Mouse (Mus musculus) retina, postnatal 1 day (tissue): Measurements from ENCODE around the gene Cdh23.
A peak's percentile ranks its signal among the peaks of the same experiment; 100 is the strongest.

Experiments
- DNase-seq: peaks from one replicate; pipeline ENCODE4 v3.0.0-alpha.2; 2012

The Cdh23 gene

DNA sequence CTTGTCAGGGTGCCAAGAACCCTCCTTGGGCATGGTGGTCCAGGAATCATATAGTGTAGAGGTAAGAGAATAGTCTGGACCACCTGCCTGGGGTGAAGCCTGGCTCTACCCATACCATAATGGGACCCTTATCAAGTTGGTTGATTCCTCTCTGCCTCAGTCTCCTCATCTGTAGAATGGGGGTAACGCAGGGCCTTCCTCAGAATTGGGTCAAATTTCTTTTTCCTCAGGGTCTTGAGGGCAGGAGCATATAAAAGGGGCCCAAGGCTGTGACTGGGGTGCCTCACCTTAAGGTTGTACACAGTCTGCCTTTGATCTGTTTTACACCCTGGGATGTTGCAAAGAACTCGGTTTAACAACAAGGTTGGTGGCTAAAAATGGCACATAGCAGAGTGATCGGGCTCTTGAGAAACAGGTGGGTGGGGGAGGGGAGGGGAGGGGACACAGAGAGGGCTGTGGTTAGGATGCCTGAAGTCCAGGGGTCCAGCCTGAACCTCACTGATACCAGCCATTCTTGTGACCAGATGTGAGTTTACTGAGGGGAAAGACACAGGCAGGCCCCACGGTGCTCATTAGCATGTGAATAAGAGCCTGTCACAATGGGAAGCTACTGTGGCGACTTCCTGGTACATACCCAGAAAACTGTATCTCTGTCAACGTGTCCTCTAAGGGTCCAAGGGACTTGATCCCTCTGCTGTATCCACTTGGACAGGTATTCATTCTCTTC is 305.9 kb downstream of the Cdh23 start:
- peak; percentile 44 for DNase-seq

DNA sequence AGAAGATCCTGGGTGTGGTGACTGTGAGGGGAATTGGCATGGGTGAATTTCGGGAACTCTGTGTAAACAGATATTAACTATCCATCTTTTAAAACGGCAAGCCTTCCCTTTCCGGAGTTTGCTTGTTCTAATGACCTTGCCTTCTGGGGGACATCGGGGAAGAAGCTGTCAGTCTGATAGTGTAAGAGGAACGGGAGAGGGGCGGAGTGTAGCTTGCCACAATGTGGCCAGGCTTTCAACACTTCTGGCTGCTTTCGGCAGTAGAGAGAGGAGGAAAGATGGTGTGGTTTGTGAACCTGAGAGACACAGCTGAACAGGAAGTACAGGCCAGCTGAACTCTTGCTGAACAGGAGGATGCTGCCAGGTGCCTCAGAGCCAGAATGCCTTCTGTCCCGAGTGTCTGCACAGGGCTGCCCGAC is 306.8 kb downstream of the Cdh23 start:
- no peak for DNase-seq

DNA sequence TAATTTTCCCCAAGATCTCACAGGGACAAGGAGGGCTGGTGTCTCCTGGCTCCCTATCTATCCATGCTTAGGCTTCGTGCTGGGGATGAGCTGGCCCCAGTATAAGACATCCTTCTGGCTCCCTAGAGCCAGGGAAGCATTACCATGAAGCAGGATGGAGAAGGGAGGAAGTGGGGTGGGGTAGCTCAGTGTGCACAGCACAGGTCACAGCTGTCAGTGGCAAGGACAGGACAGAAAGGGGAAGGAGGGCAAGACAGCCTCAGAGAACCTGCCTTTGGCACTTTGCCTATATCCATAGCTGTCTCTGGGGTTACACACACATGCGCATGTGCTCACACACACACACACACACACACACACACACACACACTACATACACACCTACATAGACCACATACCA is 308.0 kb downstream of the Cdh23 start:
- DNase-seq: no peak

DNA sequence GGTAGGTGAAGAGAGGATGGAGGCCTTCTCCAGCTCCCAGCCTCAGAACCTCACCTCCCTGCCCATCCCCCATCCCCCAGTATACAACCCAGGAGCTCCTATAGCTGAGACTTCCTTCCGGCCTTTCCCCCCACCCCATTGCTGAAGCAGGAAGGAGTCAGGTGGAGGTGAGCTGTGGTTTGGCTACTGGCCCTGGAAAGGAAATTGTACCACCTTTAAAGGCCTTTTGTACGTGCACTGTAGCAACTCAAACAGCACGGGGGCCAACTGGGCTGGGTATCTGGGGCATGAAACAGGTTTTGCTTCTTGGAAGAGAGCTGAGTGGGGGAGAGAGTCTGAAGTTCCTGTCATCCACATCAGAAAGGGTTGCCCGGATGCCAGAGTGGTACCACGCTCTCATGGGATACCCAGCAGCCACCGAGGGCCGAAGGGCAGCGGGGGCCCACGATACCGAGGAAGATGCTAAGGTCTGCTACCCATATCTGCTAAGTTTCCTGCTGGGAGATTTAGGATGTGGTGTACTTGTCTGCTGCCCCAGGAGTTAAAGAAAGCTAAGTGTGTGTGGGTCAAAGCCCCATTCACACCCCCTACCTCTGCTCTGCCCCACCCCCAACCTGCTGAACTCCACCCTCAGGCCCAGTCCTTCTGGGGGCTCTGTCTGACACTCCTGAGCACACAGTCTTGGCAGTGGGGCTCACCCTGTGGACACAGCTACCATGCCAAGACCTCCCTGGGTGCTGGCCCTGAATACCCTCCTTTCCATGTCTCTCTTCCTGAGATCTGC is 315.0 kb downstream of the Cdh23 start:
- DNase-seq: no peak

DNA sequence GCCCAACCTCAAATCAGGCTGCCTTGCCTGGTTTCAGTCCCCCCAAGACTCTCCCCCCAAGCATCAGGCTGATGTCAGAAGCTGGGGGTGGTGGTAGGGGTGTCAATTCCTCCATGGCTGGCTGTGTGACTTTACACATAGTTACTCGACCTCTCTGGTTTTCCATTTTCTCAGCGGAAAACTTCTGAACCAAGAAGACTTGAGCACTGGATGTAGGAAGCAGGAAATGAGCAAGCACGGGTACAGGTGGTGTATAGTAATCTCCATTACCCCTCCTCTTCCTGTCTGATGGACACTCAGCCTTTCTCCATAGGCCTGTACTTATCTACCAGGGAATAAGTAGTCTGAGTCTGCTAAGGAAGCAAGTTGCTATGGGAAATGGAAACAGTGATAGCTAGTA is 316.1 kb downstream of the Cdh23 start:
- no peak for DNase-seq

DNA sequence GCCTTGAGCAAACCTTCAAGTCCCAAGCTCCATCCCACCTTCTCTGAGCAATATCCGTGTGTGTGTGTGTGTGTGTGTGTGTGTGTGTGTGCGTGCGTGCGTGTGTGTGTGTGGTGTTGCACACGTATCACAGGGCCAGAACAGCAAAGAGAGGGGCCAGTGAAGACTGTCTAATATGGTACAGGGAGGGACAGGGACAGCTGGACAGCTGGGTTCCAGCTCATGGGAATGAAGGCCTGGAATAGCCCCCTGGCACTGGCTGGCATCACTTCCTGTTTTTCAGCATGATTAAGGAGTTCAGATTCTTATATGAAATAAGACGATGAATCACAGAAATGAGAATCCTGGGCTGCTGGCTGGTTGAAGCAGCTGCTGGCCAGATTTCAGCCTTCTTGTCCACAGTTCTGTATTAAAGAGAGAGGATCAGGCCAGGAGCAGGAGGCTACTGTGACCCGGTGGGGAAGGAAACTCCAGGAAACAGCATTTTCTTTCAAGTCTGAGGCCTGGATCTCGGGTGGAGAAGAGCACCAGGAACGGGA is 316.8 kb downstream of the Cdh23 start:
- DNase-seq: no peak

DNA sequence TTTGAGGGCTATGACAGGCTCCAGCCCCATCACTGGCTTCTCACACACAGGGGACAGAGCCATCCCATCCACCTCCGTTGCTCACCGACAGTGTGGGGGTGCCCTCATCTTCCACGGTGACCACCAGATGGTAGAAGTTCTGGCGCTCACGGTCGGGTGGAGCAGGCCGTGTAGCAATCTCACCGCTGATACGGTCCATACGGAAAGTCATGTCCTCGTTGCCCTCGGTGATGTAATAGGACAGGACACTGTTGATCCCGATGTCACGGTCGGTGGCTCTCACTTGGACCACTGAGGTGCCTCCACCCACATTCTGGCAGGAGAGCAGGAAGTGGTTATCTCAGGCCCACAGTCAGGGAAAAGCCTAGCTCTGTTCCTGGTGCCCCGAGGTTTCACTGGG is 319.6 kb downstream of the Cdh23 start:
- no peak for DNase-seq

DNA sequence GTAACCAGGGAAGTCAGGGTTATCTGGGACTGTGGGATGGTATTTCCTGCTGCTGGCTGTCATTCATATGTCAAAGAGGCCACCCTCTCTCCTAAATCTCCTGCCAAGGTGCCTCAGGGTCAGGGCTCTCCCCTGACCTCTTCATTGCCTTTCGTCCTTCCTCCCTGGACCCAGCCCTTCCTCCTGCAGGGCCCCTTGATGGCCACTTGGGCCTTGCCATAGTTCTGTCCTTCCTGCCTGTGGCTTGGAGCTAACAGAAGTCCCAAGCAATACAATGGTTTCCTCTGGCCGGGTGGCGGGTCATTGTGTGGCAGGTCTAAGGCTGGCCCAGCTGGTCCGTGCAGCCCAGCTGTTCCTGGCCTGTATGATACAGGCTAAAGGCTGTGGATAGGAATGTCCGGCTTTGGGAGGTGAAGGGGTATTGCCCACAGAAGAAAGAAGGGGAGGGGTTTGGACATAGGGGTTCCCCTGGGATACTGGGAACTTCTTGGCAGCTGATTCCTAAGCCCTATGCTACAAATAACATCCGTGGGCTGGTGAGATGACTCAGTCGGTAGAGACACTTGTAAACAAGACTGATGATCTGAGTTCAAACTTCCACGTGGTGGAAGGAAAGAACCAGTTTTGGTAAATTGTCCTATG is 322.2 kb downstream of the Cdh23 start:
- DNase-seq: no peak

DNA sequence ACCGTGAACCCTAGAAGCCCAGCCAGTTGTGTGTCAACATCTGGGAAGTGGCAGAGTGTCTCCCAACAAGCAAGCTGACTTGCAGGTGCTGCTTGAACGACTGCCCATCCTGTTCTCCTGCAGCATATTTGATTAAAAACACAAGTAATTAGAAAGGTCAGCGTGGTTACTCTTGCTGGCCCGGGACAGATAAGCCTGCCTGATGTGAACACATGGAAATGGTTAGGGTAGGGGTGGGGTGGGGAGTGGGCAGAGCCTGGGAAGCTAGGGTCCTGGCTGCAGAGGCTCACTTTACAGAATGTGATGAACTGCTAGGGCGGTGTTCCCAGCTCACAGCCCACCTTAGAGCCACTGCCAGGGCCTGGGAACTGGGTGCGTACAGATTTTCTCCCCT is 322.8 kb downstream of the Cdh23 start:
- no peak for DNase-seq

DNA sequence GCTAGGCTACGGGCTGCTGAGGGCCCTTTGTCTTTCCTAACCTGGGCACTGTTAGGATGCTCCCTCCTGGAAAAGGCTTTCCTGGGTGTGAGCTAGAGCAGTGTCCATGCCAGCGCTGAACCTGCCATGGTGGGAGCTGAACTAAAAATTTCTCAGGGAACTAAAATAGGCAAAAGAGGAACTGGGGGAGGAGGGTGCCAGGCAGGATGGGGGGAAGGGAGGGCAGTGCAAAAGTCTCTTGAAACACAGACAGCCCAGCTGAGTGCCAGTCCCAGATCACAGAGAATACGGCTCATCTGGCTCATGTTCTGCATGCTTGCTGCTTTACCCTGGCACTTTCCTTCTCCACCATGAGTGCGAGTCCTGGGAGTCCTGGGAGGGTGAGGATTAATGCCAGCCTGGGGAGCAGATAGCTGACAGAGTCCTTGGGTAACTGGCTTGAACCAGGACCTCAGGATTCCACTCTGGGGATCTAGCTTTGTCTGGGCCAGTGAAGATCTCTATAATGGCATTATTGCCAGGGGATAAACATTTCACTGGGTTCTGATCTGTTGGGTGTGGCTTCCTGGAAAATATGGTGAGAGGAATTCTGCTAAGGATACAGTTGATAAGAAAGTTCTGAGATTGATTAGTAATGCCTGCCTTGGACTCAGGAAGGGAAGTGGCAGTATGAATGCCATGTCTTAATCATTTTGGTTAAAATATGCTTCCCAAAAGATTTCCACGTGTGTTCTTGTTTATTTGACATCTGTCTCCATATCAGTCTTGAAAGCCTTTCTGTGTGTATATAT is 324.5 kb downstream of the Cdh23 start:
- DNase-seq: no peak

DNA sequence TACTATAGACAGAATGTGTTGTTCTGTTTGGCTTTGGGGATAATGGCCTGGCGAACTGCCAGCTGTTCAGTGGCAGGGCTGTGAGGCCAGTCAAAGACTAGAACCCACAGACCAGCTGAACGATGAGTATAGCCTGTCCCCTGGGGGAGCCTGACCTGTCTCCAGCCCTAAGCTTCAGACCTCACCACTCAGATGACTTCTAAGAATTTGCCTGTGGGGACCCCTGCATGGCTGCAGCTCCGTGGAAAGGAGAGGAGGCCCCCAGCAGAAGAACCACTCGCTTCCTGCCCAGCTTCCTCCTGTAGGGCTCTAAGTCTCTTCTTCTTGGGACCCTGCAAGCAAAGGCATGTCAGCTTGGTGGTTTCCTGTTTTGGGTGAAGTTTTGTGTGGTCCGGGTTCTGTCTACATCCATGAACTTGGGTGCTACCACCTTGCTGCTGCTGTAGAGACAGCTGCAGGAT is 325.7 kb downstream of the Cdh23 start:
- peak; percentile 24 for DNase-seq

DNA sequence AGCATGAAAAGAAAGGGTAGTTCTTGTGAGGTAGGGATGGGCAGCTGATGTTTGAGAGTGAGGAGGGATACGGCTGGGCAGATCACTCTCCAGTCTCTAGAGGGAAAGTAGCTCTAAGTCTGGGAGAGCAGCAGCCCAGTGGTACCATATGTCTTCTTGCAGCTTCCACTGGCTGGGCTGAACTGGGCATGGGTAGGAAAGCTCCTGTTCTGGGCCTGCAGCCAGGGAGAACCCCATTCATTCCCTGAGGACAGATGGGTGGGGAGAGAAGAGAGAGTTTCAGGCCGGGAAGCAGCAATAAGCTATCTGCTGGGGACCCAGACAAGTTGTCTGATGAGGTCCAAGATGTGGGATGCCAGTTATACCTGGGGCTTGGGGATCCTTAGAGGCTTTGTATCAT is 326.2 kb downstream of the Cdh23 start:
- DNase-seq: no peak

DNA sequence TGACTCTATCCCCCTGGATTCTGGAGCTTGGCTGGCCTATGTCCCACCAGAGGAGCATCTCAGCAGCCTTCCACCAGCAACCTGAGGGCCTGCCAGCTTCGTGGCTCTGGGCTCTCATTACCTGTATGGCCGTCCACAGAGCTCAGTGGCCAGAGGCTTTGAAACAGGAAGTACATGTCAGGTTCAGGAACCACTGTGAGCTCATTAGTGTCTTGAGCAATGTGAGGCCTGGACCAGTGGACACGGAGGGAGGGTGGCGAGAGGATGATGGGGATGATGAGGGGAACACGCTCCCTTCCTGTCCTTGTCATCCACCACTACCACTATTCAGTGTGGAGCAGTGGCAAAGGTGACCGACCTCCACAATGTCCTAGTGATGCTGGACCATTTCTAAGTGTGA is 326.9 kb downstream of the Cdh23 start:
- no peak for DNase-seq

DNA sequence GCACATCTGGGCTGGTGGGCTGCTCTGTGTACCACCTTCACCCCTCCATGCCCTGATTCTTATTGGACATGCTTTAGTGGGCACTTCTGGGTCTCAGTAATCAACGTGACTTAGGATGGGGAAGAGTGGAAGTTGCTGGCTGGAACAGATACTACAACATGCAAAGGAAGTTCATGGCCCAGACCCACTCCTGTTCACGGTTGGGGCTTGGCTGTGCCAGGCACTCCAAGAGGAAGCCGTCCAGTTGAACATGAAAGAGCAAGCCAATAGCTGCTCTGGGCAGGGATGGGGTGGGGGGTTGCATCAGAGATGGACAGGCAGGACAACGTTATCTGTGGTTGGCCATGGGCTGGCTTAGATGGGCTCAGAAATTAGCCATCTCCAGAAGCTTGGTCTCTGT is 328.4 kb downstream of the Cdh23 start:
- DNase-seq: no peak

DNA sequence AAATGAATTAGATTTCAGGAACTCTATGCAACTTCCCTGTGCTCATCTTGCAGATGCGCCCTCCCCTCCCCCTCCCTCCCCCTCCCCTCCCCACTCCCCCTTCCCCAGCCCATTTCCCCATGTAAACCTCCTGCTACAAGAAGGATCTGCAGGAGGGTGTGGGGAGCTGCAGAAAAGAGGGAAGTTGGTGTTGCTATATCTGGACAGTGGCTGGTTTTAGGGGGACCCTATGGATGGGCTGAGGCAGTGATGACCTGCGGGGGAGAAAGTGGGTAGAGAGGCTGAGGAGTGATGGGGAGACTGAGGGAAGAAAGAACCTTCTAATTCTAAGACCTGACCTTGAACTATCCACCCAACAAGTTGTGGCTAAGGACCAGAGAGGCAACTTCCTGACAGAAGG is 329.1 kb downstream of the Cdh23 start:
- no peak for DNase-seq

DNA sequence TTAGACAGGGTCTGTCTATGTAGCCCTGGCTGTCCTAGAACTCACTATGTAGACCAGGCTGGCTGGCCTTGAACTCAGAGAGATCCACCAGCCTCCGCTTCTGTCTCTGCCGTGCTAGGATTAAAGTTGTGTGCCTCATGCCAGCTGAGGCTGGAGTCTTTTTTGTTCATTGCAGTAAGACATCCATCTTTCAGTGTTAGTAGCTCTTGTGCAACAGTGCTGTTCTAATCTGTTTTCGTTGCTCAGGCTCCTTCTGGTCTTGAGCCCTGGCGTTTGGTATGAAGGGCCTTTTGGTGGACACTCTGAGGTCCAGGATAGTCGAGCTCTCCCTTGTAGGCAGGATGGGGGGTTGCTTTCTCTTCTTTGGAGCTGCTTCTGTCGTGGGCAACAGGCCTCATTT is 332.9 kb downstream of the Cdh23 start:
- DNase-seq: no peak

DNA sequence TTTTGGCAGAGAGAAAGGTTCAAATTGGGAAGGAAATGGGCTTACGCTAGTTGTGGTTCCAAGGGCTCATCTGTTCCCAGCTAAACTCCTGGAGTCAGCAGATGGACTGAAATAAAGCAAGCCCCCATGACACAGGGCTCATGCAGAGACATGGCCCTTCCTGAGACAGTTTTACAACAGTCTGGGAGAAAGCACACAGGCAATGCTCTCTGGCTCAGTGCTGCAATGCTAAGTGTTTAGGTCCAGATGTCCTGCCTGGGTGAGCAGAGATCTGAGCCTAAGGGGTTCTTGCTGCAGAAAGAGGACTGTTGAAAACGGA is 334.0 kb downstream of the Cdh23 start:
- DNase-seq: no peak

DNA sequence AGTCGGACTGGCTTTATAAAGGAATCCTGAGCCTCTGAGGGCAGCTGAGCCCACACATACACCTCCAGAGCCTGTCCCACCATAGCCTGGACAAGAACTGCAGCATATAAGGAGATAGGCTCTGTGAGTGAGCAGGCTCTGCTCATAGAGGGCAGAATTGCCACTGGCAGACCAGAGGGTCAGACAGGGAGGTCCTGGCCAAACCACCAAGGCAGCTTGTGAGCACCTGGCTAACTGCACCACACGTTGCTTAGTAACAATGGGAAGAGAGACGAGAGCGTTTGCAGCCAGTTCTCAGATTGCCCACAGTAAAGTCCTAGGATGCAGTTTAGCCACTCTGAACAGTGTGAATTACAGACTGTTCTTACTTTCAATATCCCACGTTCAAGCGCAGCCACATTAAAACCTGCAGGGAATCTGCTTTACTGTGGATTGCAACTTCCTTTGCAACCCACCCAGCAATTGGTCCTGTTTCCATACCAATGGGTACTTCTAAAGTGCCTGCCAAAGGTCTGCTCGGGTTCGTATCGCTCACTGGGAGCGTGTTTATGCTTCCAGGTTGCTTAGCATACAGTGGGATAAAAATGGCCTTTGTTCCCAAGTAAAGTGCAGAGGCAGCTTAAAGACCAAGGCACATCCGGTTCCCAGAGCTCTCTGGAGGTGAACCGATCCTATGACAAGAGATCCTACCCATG is 334.5 kb downstream of the Cdh23 start:
- no peak for DNase-seq

DNA sequence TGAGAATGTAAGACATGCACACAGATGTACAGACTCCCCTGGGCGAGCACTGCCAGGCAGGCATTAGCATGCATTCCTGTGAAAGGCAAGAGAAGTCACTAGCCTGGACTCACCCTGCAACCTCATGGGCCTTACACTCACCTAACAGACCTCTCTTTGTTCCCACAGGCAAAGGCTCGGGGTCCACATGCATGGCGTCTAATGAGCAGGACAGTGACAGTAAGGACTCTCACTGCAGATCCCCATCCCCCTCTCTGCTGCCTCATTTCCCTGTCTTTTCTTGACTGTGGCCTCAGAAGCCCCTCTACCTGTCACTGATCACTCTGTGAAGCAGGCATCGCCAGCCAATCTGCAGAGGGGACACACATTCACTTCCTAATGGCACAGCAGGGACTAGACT is 337.5 kb downstream of the Cdh23 start:
- peak; percentile 51 for DNase-seq

DNA sequence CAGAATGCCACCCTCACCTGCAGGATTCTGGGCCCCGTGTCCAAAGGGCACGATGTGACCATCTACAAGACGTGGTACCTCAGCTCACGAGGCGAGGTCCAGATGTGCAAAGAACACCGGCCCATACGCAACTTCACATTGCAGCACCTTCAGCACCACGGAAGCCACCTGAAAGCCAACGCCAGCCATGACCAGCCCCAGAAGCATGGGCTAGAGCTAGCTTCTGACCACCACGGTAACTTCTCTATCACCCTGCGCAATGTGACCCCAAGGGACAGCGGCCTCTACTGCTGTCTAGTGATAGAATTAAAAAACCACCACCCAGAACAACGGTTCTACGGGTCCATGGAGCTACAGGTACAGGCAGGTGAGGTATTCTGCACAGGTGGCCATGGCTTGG is 338.4 kb downstream of the Cdh23 start:
- DNase-seq: no peak

DNA sequence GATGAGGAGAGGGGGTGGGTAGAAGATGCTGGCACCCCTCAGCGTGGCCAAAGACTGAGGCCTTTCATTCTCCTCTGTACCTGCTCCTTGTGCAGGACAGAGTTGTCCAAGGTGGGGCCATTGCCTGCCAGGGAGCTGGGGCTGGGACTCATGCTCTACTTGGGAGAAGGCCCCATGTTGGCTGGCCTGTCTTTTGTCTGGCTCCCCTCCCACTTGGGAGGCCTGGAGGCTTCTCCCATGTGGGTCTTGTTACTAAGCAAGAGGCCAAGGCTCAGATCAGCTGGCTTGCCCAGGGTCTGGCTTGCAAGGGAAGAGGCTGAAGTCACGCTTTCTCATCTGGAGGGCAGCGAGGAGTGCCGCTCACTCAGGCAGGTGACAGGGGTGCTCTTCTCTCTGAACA is 338.8 kb downstream of the Cdh23 start:
- no peak for DNase-seq

DNA sequence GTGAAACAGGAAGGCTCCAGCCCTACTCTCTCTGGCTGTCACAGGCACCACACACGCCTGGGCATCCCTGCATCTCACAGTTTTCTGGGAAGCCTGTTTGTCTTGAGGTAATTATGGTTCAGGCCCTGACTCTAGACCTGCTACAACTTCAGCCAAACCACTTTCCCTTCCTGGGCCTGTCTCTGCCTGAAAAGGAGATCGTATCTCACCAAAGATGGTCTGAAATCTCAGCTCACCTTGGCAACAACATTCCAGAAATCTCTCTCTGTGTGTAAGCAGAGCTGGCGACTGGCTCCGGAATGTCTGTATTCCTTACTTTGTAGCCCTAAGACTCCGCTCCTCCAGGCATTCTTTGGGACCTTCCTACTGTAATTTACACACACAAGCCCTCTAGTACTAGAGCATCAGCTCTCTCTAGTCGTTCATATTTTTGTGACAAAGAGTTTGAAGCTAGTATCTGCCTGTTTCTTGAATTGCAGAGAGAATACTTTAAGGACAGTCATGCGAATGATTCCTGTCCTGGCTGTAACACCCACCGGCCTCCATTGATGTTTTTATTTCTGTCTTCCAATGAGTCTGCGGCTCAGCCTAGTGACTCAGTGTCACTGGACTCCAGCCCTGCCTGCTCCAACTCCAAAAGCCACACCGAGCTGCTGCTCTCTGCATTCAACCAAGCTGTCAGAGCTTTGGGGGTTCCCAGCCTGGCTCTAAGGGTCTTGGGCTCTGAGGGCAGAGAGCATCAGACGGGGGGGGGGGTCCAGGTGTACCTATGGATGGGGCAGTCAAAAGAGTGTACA is 341.2 kb downstream of the Cdh23 start:
- DNase-seq: no peak
